Mouse (Mus musculus) adrenal gland, adult 8-10 months (tissue): ENCODE measurements around the gene D10Wsu102e. TPM values are rescaled to one million over a fixed set of nuclear protein-coding genes. Genes with fewer than 3 reads are reported as not detected.
A peak's percentile ranks its signal among the peaks of the same experiment; 100 is the strongest.
"Not testable (repeated sequence)": the region's sequence is repeated elsewhere in the genome, so short reads cannot be mapped to it uniquely, and the experiment has no call there.

ENCODE experiments used
- DNase-seq: peaks from one replicate; pipeline ENCODE4 v3.0.0; 2022
- total RNA-seq, 4 experiments: library from RNA; stranded (reverse); gene quantifications; 2 replicates each; pipeline ENCODE4 v1.2.4; 2022

Gene D10Wsu102e
- total RNA-seq, 4 experiments from 2014 or later, result 0.75 to 1.8 (median 1.0) TPM

GRCm38 (mm10) chr10:83385330-83385910 lies 25.4 kb downstream of the D10Wsu102e start:
- DNase-seq, result no peak

- DNase-seq, result no peak
These were observed 37.3 kb downstream of the D10Wsu102e start for GRCm38 (mm10) chr10:83397336-83397735.

GRCm38 (mm10) chr10:83400896-83401295 lies 40.9 kb downstream of the D10Wsu102e start:
- not testable (repeated sequence) for DNase-seq

GRCm38 (mm10) chr10:83405031-83405430 lies 45.0 kb downstream of the D10Wsu102e start:
- DNase-seq, result peak; percentile 2

- DNase-seq, result no peak
These were observed 45.7 kb downstream of the D10Wsu102e start for GRCm38 (mm10) chr10:83405711-83406110.

- DNase-seq, result no peak
These were observed 47.1 kb downstream of the D10Wsu102e start for GRCm38 (mm10) chr10:83407141-83407540.

GRCm38 (mm10) chr10:83418466-83418865 lies 58.4 kb downstream of the D10Wsu102e start:
- not testable (repeated sequence) for DNase-seq

GRCm38 (mm10) chr10:83448582-83448981 lies 88.6 kb downstream of the D10Wsu102e start:
- no peak for DNase-seq

GRCm38 (mm10) chr10:83457531-83457930 lies 97.5 kb downstream of the D10Wsu102e start:
- no peak for DNase-seq

- DNase-seq, result no peak
These were observed 115.2 kb downstream of the D10Wsu102e start for GRCm38 (mm10) chr10:83475226-83475625.

GRCm38 (mm10) chr10:83477286-83477685 lies 117.3 kb downstream of the D10Wsu102e start:
- DNase-seq, result no peak

- no peak for DNase-seq
These were observed 130.5 kb downstream of the D10Wsu102e start for GRCm38 (mm10) chr10:83490506-83490905.

GRCm38 (mm10) chr10:83497321-83497720 lies 137.3 kb downstream of the D10Wsu102e start:
- no peak for DNase-seq

GRCm38 (mm10) chr10:83508962-83509660 lies 149.1 kb downstream of the D10Wsu102e start:
- DNase-seq, result no peak

- DNase-seq, result no peak
These were observed 151.3 kb downstream of the D10Wsu102e start for GRCm38 (mm10) chr10:83511304-83511703.

- DNase-seq, result no peak
These were observed 153.7 kb downstream of the D10Wsu102e start for GRCm38 (mm10) chr10:83513736-83514135.

GRCm38 (mm10) chr10:83520990-83521389 lies 161.0 kb downstream of the D10Wsu102e start:
- no peak for DNase-seq

GRCm38 (mm10) chr10:83524238-83524637 lies 164.2 kb downstream of the D10Wsu102e start:
- DNase-seq, result not testable (repeated sequence)

GRCm38 (mm10) chr10:83530384-83530967 lies 170.5 kb downstream of the D10Wsu102e start:
- no peak for DNase-seq

- DNase-seq, result peak; percentile 64
These were observed 173.4 kb downstream of the D10Wsu102e start for GRCm38 (mm10) chr10:83533258-83533909.

GRCm38 (mm10) chr10:83533910-83534283 lies 173.9 kb downstream of the D10Wsu102e start, which contains the start of gene Aldh1l2:
TSS of gene Aldh1l2 (minus strand) at chr10:83534140.
- DNase-seq, result peak; percentile 67

GRCm38 (mm10) chr10:83536436-83536835 lies 176.4 kb downstream of the D10Wsu102e start:
- DNase-seq, result no peak
